Mouse (Mus musculus): ENCODE results near the gene Ttc28. TPM values are rescaled to one million over a fixed set of nuclear protein-coding genes. Genes with fewer than 3 reads are reported as not detected.
A peak's percentile ranks its signal among the peaks of the same experiment; 100 is the strongest.

Ttc28 gene
- total and polyA plus RNA-seq, 3 experiments = 1.1 to 1.8 TPM; not detected in 1

GRCm38 (mm10) chr5:111239223-111239622 lies 359.6 kb downstream of the Ttc28 start:
- DNase-seq (ENCODE audit: low read depth, low spot score) = peak; percentile 54
- Histone ChIP-seq H3K9me3 (replicated peaks; ENCODE audit: insufficient read depth, low read length) (no peaks in the 10 kb centered on the region), H3K4me1 (ENCODE audit: control insufficient read depth in 1 of 2, insufficient read depth in 2 of 2, low read length in 2 of 2) (no peaks in the 10 kb centered on the region), H3K27ac (ENCODE audit: control insufficient read depth, low read depth, low read length) (no peak overlapping the region), H3K79me2 (ENCODE audit: control insufficient read depth, insufficient read depth, low read length, poor library complexity) (no peaks in the 10 kb centered on the region), H3K27me3 (ENCODE audit: control insufficient read depth in 1 of 2, insufficient read depth in 2 of 2, low read length in 2 of 2) (no peaks in the 10 kb centered on the region), H3K9ac (ENCODE audit: control insufficient read depth, low read depth, low read length, poor library complexity, severe bottlenecking) (no peak overlapping the region), H3K4me3 (ENCODE audit: control insufficient read depth in 1 of 2, insufficient read depth in 1 of 2, low read depth in 2 of 2, low read length in 2 of 2) (no peak overlapping the region), H3K36me3 (ENCODE audit: control insufficient read depth in 1 of 2, insufficient read depth in 2 of 2, low read length in 2 of 2) (no peaks in the 10 kb centered on the region)
- TF ChIP-seq USF2 (IDR thresholded peaks at IDR 0.05; ENCODE audit: borderline replicate concordance in 1 of 2, insufficient read depth in 1 of 2, low read depth in 1 of 2, low read length in 2 of 2) (no peak), NELFE (IDR thresholded peaks at IDR 0.05; ENCODE audit: low read depth, low read length) (no peak), EP300 (IDR thresholded peaks at IDR 0.05; ENCODE audit: low read depth in 1 of 2, low read length in 2 of 2) (no peak), ZMIZ1 (IDR thresholded peaks at IDR 0.05; ENCODE audit: low read depth, low read length) (no peak), POLR2A (IDR thresholded peaks at IDR 0.05; ENCODE audit: control insufficient read depth in 1 of 2, insufficient read depth in 1 of 2, low read depth in 1 of 2, low read length in 2 of 2, poor library complexity in 1 of 2) (no peak), CHD2 (IDR thresholded peaks at IDR 0.05; ENCODE audit: low read length) (no peak), GATA1 (IDR thresholded peaks at IDR 0.05; ENCODE audit: low read depth, low read length) (no peak), GABPA (IDR thresholded peaks at IDR 0.05; ENCODE audit: low read depth, low read length) (no peak), MAX (IDR thresholded peaks at IDR 0.05; ENCODE audit: low read length) (no peak), HCFC1 (IDR thresholded peaks at IDR 0.05; ENCODE audit: low read depth, low read length) (no peak), RCOR1 (IDR thresholded peaks at IDR 0.05; ENCODE audit: low read depth, low read length) (no peak), CTCF (IDR thresholded peaks at IDR 0.05 in 2 of 3, conservative IDR thresholded peaks at IDR 0.05 in 1 of 3; ENCODE audit: control insufficient read depth in 1 of 3, insufficient read depth in 1 of 3, low read depth in 2 of 3, low read length in 3 of 3, poor library complexity in 1 of 3, severe bottlenecking in 1 of 3) (no peak), TBP (IDR thresholded peaks at IDR 0.05; ENCODE audit: low read depth, low read length) (no peak), E2F4 (IDR thresholded peaks at IDR 0.05; ENCODE audit: borderline replicate concordance, low read depth, low read length) (no peak), JUND (IDR thresholded peaks at IDR 0.05; ENCODE audit: low read depth, low read length) (no peak), NRF1 (IDR thresholded peaks at IDR 0.05; ENCODE audit: insufficient read depth, low read depth, low read length, poor library complexity, severe bottlenecking) (no peak), TCF12 (IDR thresholded peaks at IDR 0.05; ENCODE audit: low read depth, low read length) (no peak), TAL1 (IDR thresholded peaks at IDR 0.05; ENCODE audit: low read length) (no peak), BHLHE40 (IDR thresholded peaks at IDR 0.05; ENCODE audit: borderline replicate concordance, low read depth, low read length) (no peak)

GRCm38 (mm10) chr5:111243447-111244040 lies 363.9 kb downstream of the Ttc28 start:
- Histone ChIP-seq H3K9ac (ENCODE audit: control insufficient read depth, low read depth, low read length, poor library complexity, severe bottlenecking) (no peak overlapping the region), H3K27ac (ENCODE audit: control insufficient read depth, low read depth, low read length) (no peak overlapping the region), H3K4me1 (ENCODE audit: control insufficient read depth in 1 of 2, insufficient read depth in 2 of 2, low read length in 2 of 2) (no peaks in the 10 kb centered on the region), H3K4me3 (ENCODE audit: control insufficient read depth in 1 of 2, insufficient read depth in 1 of 2, low read depth in 2 of 2, low read length in 2 of 2) (no peak overlapping the region), H3K79me2 (ENCODE audit: control insufficient read depth, insufficient read depth, low read length, poor library complexity) (no peaks in the 10 kb centered on the region), H3K27me3 (ENCODE audit: control insufficient read depth in 1 of 2, insufficient read depth in 2 of 2, low read length in 2 of 2) (no peaks in the 10 kb centered on the region), H3K36me3 (ENCODE audit: control insufficient read depth in 1 of 2, insufficient read depth in 2 of 2, low read length in 2 of 2) (no peaks in the 10 kb centered on the region), H3K9me3 (replicated peaks; ENCODE audit: insufficient read depth, low read length) (no peaks in the 10 kb centered on the region)
- no peak for DNase-seq (ENCODE audit: low read depth, low spot score)
- TF ChIP-seq RAD21 (IDR thresholded peaks at IDR 0.05; ENCODE audit: low read depth, low read length) = no peak
- TF ChIP-seq KAT2A (conservative IDR thresholded peaks at IDR 0.05; ENCODE audit: low read depth, low read length) = no peak
- TF ChIP-seq UBTF (IDR thresholded peaks at IDR 0.05; ENCODE audit: borderline replicate concordance, insufficient read depth, low read depth, low read length) = no peak
- TF ChIP-seq USF2 (IDR thresholded peaks at IDR 0.05; ENCODE audit: borderline replicate concordance in 1 of 2, insufficient read depth in 1 of 2, low read depth in 1 of 2, low read length in 2 of 2) = no peak
- no peak for TF ChIP-seq CTCF (IDR thresholded peaks at IDR 0.05 in 2 of 3, conservative IDR thresholded peaks at IDR 0.05 in 1 of 3; ENCODE audit: control insufficient read depth in 1 of 3, insufficient read depth in 1 of 3, low read depth in 2 of 3, low read length in 3 of 3, poor library complexity in 1 of 3, severe bottlenecking in 1 of 3)
- no peak for TF ChIP-seq POLR2AphosphoS2 (IDR thresholded peaks at IDR 0.05; ENCODE audit: low read length)
- no peak for TF ChIP-seq ZC3H11A (IDR thresholded peaks at IDR 0.05; ENCODE audit: low read depth, low read length)
- TF ChIP-seq POLR2A (IDR thresholded peaks at IDR 0.05; ENCODE audit: control insufficient read depth in 1 of 2, insufficient read depth in 1 of 2, low read depth in 1 of 2, low read length in 2 of 2, poor library complexity in 1 of 2) = no peak
- no peak for TF ChIP-seq MAX (IDR thresholded peaks at IDR 0.05; ENCODE audit: low read length)
- no peak for TF ChIP-seq MYC (IDR thresholded peaks at IDR 0.05; ENCODE audit: low read depth, low read length)
- TF ChIP-seq EP300 (IDR thresholded peaks at IDR 0.05; ENCODE audit: low read depth in 1 of 2, low read length in 2 of 2) = no peak
- TF ChIP-seq ZKSCAN1 (IDR thresholded peaks at IDR 0.05; ENCODE audit: low read depth, low read length) = no peak
- TF ChIP-seq NELFE (IDR thresholded peaks at IDR 0.05; ENCODE audit: low read depth, low read length) = no peak
- no peak for TF ChIP-seq TCF12 (IDR thresholded peaks at IDR 0.05; ENCODE audit: low read depth, low read length)
- TF ChIP-seq MEF2A (IDR thresholded peaks at IDR 0.05; ENCODE audit: extremely low read depth, insufficient replicate concordance, low read depth, low read length, poor library complexity, severe bottlenecking) = no peak
- TF ChIP-seq USF1 (IDR thresholded peaks at IDR 0.05; ENCODE audit: low read depth, low read length) = no peak
- TF ChIP-seq BHLHE40 (IDR thresholded peaks at IDR 0.05; ENCODE audit: borderline replicate concordance, low read depth, low read length) = no peak
- no peak for TF ChIP-seq MXI1 (IDR thresholded peaks at IDR 0.05; ENCODE audit: low read depth, low read length)

Data from MEL (cell line).